Mouse (Mus musculus) heart, postnatal 25 days (tissue): Measurements from ENCODE around the gene Ybx3. TPM values are rescaled to one million over a fixed set of nuclear protein-coding genes. Genes with fewer than 3 reads are reported as not detected.

ENCODE experiments used
- DNase-seq: peaks from one replicate; pipeline ENCODE4 v3.0.0; 2022; ENCODE audit warnings: low spot score
- intact Hi-C: fragments of 180-260 bp; cut with DNase I; formaldehyde crosslinking; loops from one replicate; pipeline ENCODE4 v1.15.1; 2025
- total RNA-seq, 2 experiments: library from RNA; stranded (reverse); gene quantifications; 2 replicates each; pipeline ENCODE4 v1.2.3; 2021

Gene Ybx3
- total RNA-seq, 2 experiments from 2014 or later = 239 to 249 TPM

DNA sequence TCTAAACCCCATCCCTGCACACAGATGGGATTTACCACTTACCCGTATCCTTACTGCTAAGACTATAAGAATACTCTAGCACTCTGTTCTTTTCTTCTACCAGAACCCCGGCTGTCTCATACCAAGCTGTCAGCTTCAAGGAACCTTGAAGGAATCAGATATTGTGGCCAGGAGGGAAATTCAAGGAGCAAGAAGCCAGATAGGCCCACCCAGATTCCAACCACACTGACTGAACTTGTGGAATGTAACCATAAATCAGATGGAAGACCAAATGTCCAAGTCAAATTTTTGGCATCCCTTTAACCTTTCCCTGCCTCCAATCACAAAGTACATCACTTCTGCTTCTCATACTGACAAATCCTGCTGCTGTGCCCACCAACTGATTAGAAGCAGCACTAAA lies 41.2 kb downstream of the Ybx3 start:
- intact Hi-C loops = no loop called here
- no peak for DNase-seq

GRCm38 (mm10) chr6:131344346-131344745 lies 43.9 kb downstream of the Ybx3 start:
- intact Hi-C loops = no loop called here
- DNase-seq = no peak

- intact Hi-C loops = no loop called here
- DNase-seq = no peak
Observed at GRCm38 (mm10) chr6:131340082-131340481, 48.2 kb downstream of the Ybx3 start.

GRCm38 (mm10) chr6:131339309-131339708 lies 49.0 kb downstream of the Ybx3 start:
- intact Hi-C loops = no loop called here

GRCm38 (mm10) chr6:131338787-131339186 lies 49.5 kb downstream of the Ybx3 start:
- intact Hi-C loops = no loop called here
- no peak for DNase-seq

More at GRCm38 (mm10) chr6:131339309-131339708, 49.0 kb downstream of the Ybx3 start:
- no peak for DNase-seq

DNA sequence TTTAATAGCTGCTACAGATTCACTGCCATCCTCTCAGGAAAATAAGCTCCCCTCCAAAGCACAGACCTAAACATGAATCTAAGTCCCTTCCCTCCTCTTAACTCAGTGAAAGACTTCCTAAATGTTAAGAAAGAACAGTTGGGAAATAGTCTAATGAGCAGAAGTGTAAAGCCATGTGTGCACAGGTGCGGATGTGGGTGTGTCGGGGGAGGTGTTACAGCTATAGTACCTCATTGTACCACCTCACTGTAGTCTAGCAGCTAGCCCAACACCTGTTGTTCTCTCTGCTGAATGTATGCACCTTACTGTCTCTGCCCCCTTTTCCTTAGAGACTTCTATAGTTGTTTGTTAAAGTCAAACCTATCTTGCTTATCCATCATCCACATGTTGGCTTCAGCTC lies 61.2 kb downstream of the Ybx3 start:
- no peak for DNase-seq
- intact Hi-C loops = no loop called here

GRCm38 (mm10) chr6:131321854-131322639 lies 66.2 kb downstream of the Ybx3 start:
- DNase-seq = no peak
- intact Hi-C loops = no loop called here

DNA sequence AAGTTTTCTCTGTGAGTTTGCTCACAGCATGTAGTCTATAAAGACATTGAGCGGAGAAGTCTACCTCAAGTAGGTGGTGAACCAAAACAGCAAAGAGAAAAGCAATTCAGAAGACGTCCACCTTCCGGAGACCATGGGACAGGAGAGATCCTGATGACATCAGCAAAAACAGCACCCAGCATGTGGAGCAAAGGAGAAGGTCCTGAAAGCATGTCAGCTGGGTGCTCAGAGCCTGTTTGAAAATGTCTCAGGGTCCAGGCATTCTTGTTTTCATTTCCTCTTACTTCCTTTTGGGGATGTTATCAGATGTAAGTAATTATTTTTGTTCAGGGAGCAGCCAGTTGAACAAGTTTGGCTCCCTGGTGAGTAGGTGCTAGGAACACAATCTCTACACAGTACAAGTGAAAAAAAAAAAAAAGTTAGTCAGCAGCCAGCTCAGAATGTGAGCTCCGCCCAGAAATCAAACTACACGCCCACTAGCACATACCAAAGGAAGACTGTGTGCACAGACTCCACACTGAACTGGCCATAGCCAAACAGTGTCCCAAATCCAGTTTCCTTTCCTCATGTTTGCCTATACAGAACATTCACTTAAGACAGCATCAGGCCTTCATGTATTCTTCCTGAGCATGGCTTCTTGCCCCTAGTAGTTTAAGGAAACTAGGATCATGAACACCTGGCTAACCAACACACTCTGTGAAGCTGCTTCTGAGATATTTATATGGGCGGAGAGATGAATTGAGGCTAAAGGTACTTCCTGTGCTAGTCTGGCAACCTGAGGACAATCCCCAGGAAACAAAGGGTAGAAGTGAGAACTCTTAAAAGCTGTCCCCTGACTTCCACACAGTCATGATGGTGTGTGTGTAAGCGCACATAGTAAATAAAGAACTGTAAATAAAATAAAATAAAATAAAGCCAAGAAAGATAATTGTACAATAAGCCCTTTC lies 71.8 kb downstream of the Ybx3 start:
- no peak for DNase-seq
- intact Hi-C loops = no loop called here

Other genes with a start within 250 kb of the Ybx3 start
- gene Klra2, start 141.1 kb downstream of the Ybx3 start, total RNA-seq = under 1 TPM in 1 of 2 experiments, not detected in 1; 0.17 TPM
- 1 to 10 TPM; 7.4 to 7.7 TPM for gene Magohb, start 95.2 kb downstream of the Ybx3 start, total RNA-seq
- gene Styk1, start 34.9 kb downstream of the Ybx3 start, total RNA-seq = under 1 TPM; 0.17 to 0.23 TPM
- gene 5430401F13Rik, start 97.9 kb upstream of the Ybx3 start, total RNA-seq = not detected
- gene Gm6619, start 97.9 kb upstream of the Ybx3 start, total RNA-seq = not detected
- gene Tas2r130, start 242.4 kb upstream of the Ybx3 start, total RNA-seq = not detected